Mouse (Mus musculus): ENCODE results near the gene Bad. TPM values are rescaled to one million over a fixed set of nuclear protein-coding genes. Genes with fewer than 3 reads are reported as not detected.

Bad gene
- polyA plus RNA-seq, 1 experiment from 2014 or later: 86.6 TPM

- H3K4me3 ChIP-seq (ENCODE audit: low read length): peak overlapping the region; percentile 73; the same call in 1 of the 2 replicates
- no peak for ATAC-seq (ENCODE audit: low FRiP score, low TSS enrichment)
- 59% methylated on average over 6 of the region's 6 CpGs for WGBS
- no peaks in the 10 kb centered on the region for H3K36me3 ChIP-seq (ENCODE audit: insufficient read depth, low read length)
- H3K27me3 ChIP-seq (ENCODE audit: insufficient read depth, low read length): peaks cover 46% of the 10 kb centered on the region
- H3K4me1 ChIP-seq (ENCODE audit: insufficient read depth, low read length): peaks cover 30% of the 10 kb centered on the region
- H3K27ac ChIP-seq (ENCODE audit: low read length): no peak overlapping the region
- H3K9me3 ChIP-seq (ENCODE audit: low read length): no peaks in the 10 kb centered on the region
- H3K4me2 ChIP-seq (replicated peaks; ENCODE audit: low read depth, low read length): peak overlapping the region; percentile 94; the same call in 1 of the 2 replicates
- H3K9ac ChIP-seq (replicated peaks; ENCODE audit: low read length): peak overlapping the region; percentile 37; the same call in 1 of the 2 replicates
Measured at GRCm38 (mm10) chr19:6922901-6923735, 18.5 kb upstream of the Bad start.

- H3K4me3 ChIP-seq (ENCODE audit: low read length): peak overlapping the region; percentile 31
- H3K27ac ChIP-seq (ENCODE audit: low read length): no peak overlapping the region
- peaks cover 57% of the 10 kb centered on the region for H3K27me3 ChIP-seq (ENCODE audit: insufficient read depth, low read length)
- H3K9ac ChIP-seq (replicated peaks; ENCODE audit: low read length): no peak overlapping the region; the same call in 1 of the 2 replicates
- peak overlapping the region; percentile 44 for H3K4me2 ChIP-seq (replicated peaks; ENCODE audit: low read depth, low read length)
- peaks cover 28% of the 10 kb centered on the region for H3K4me1 ChIP-seq (ENCODE audit: insufficient read depth, low read length)
- no peak for ATAC-seq (ENCODE audit: low FRiP score, low TSS enrichment)
- 3% methylated on average over 39 of the region's 39 CpGs for WGBS
- no peaks in the 10 kb centered on the region for H3K36me3 ChIP-seq (ENCODE audit: insufficient read depth, low read length)
- no peaks in the 10 kb centered on the region for H3K9me3 ChIP-seq (ENCODE audit: low read length)
Measured at GRCm38 (mm10) chr19:6924461-6925306, 17.0 kb upstream of the Bad start.

GRCm38 (mm10) chr19:6925307-6925573, 16.4 kb upstream of the Bad start, which contains the start of gene Catsperz:
Catsperz (minus strand) TSS chr19:6925380.
- no peaks in the 10 kb centered on the region for H3K36me3 ChIP-seq (ENCODE audit: insufficient read depth, low read length)
- H3K27ac ChIP-seq (ENCODE audit: low read length): no peak within 1 kb of the TSS
- 2% methylated on average over 9 of the region's 9 CpGs for WGBS
- peaks cover 61% of the 10 kb centered on the region for H3K27me3 ChIP-seq (ENCODE audit: insufficient read depth, low read length)
- H3K4me2 ChIP-seq (replicated peaks; ENCODE audit: low read depth, low read length): peak within 1 kb of the TSS; percentile 44
- peak within 1 kb of the TSS; percentile 31 for H3K4me3 ChIP-seq (ENCODE audit: low read length)
- no peaks in the 10 kb centered on the region for H3K9me3 ChIP-seq (ENCODE audit: low read length)
- H3K9ac ChIP-seq (replicated peaks; ENCODE audit: low read length): no peak within 1 kb of the TSS; the same call in 1 of the 2 replicates
- no peak for ATAC-seq (ENCODE audit: low FRiP score, low TSS enrichment)
- H3K4me1 ChIP-seq (ENCODE audit: insufficient read depth, low read length): peaks cover 23% of the 10 kb centered on the region

GRCm38 (mm10) chr19:6925611-6926329, 15.9 kb upstream of the Bad start:
- 10% methylated on average over 40 of the region's 40 CpGs for WGBS
- H3K27me3 ChIP-seq (ENCODE audit: insufficient read depth, low read length): peaks cover 65% of the 10 kb centered on the region
- ATAC-seq (ENCODE audit: low FRiP score, low TSS enrichment): no peak
- peaks cover 18% of the 10 kb centered on the region for H3K4me1 ChIP-seq (ENCODE audit: insufficient read depth, low read length)
- H3K4me2 ChIP-seq (replicated peaks; ENCODE audit: low read depth, low read length): peak overlapping the region; percentile 44; the same call in 1 of the 2 replicates
- H3K9me3 ChIP-seq (ENCODE audit: low read length): no peaks in the 10 kb centered on the region
- no peak overlapping the region for H3K9ac ChIP-seq (replicated peaks; ENCODE audit: low read length)
- H3K4me3 ChIP-seq (ENCODE audit: low read length): peak overlapping the region; percentile 31
- H3K36me3 ChIP-seq (ENCODE audit: insufficient read depth, low read length): no peaks in the 10 kb centered on the region
- no peak overlapping the region for H3K27ac ChIP-seq (ENCODE audit: low read length)

- Histone ChIP-seq H3K4me2 (replicated peaks; ENCODE audit: low read depth, low read length) (peak overlapping the region; percentile 40), H3K36me3 (ENCODE audit: insufficient read depth, low read length) (no peaks in the 10 kb centered on the region), H3K9ac (replicated peaks; ENCODE audit: low read length) (no peak overlapping the region), H3K27ac (ENCODE audit: low read length) (no peak overlapping the region), H3K4me1 (ENCODE audit: insufficient read depth, low read length) (peaks cover 19% of the 10 kb centered on the region), H3K27me3 (ENCODE audit: insufficient read depth, low read length) (peaks cover 74% of the 10 kb centered on the region), H3K9me3 (ENCODE audit: low read length) (no peaks in the 10 kb centered on the region), H3K4me3 (ENCODE audit: low read length) (peak overlapping the region; percentile 22)
- ATAC-seq (ENCODE audit: low FRiP score, low TSS enrichment): no peak
- 14% methylated on average over 26 of the region's 26 CpGs for WGBS
Measured at GRCm38 (mm10) chr19:6926559-6927255, 15.0 kb upstream of the Bad start.

- WGBS: 12% methylated on average over 9 of the region's 9 CpGs
- Histone ChIP-seq H3K9ac (replicated peaks; ENCODE audit: low read length) (no peak overlapping the region), H3K9me3 (ENCODE audit: low read length) (no peaks in the 10 kb centered on the region), H3K36me3 (ENCODE audit: insufficient read depth, low read length) (no peaks in the 10 kb centered on the region), H3K27me3 (ENCODE audit: insufficient read depth, low read length) (peaks cover 88% of the 10 kb centered on the region), H3K4me1 (ENCODE audit: insufficient read depth, low read length) (peaks cover 19% of the 10 kb centered on the region), H3K4me3 (ENCODE audit: low read length) (no peak overlapping the region), H3K4me2 (replicated peaks; ENCODE audit: low read depth, low read length) (no peak overlapping the region), H3K27ac (ENCODE audit: low read length) (no peak overlapping the region)
- ATAC-seq (ENCODE audit: low FRiP score, low TSS enrichment): no peak
Measured at GRCm38 (mm10) chr19:6928080-6928479, 13.6 kb upstream of the Bad start.

GRCm38 (mm10) chr19:6931002-6931401, 10.7 kb upstream of the Bad start:
- Histone ChIP-seq H3K4me3 (ENCODE audit: low read length) (no peak overlapping the region), H3K27me3 (ENCODE audit: insufficient read depth, low read length) (peaks cover 92% of the 10 kb centered on the region), H3K9ac (replicated peaks; ENCODE audit: low read length) (no peak overlapping the region), H3K36me3 (ENCODE audit: insufficient read depth, low read length) (no peaks in the 10 kb centered on the region), H3K4me2 (replicated peaks; ENCODE audit: low read depth, low read length) (no peak overlapping the region), H3K9me3 (ENCODE audit: low read length) (no peaks in the 10 kb centered on the region), H3K4me1 (ENCODE audit: insufficient read depth, low read length) (peaks cover 20% of the 10 kb centered on the region), H3K27ac (ENCODE audit: low read length) (no peak overlapping the region)
- no peak for ATAC-seq (ENCODE audit: low FRiP score, low TSS enrichment)
- WGBS: 0% methylated on average over 2 of the region's 2 CpGs

GRCm38 (mm10) chr19:6932018-6932417, 9.6 kb upstream of the Bad start:
- H3K4me3 ChIP-seq (ENCODE audit: low read length): no peak overlapping the region
- H3K27me3 ChIP-seq (ENCODE audit: insufficient read depth, low read length): peaks cover 86% of the 10 kb centered on the region
- ATAC-seq (ENCODE audit: low FRiP score, low TSS enrichment): no peak
- H3K27ac ChIP-seq (ENCODE audit: low read length): no peak overlapping the region
- no peak overlapping the region for H3K4me2 ChIP-seq (replicated peaks; ENCODE audit: low read depth, low read length)
- no peaks in the 10 kb centered on the region for H3K36me3 ChIP-seq (ENCODE audit: insufficient read depth, low read length)
- H3K9me3 ChIP-seq (ENCODE audit: low read length): no peaks in the 10 kb centered on the region
- WGBS: 35% methylated on average over 1 of the region's 1 CpGs
- H3K4me1 ChIP-seq (ENCODE audit: insufficient read depth, low read length): peaks cover 15% of the 10 kb centered on the region
- no peak overlapping the region for H3K9ac ChIP-seq (replicated peaks; ENCODE audit: low read length)

GRCm38 (mm10) chr19:6933102-6933435, 8.6 kb upstream of the Bad start:
- H3K4me3 ChIP-seq (ENCODE audit: low read length): no peak overlapping the region
- peak overlapping the region; percentile 93; the same call in 1 of the 2 replicates for H3K4me2 ChIP-seq (replicated peaks; ENCODE audit: low read depth, low read length)
- H3K36me3 ChIP-seq (ENCODE audit: insufficient read depth, low read length): no peaks in the 10 kb centered on the region
- 22% methylated on average over 4 of the region's 4 CpGs for WGBS
- peaks cover 75% of the 10 kb centered on the region for H3K27me3 ChIP-seq (ENCODE audit: insufficient read depth, low read length)
- no peak overlapping the region for H3K9ac ChIP-seq (replicated peaks; ENCODE audit: low read length)
- ATAC-seq (ENCODE audit: low FRiP score, low TSS enrichment): no peak
- no peak overlapping the region for H3K27ac ChIP-seq (ENCODE audit: low read length)
- H3K4me1 ChIP-seq (ENCODE audit: insufficient read depth, low read length): peaks cover 22% of the 10 kb centered on the region
- H3K9me3 ChIP-seq (ENCODE audit: low read length): no peaks in the 10 kb centered on the region

Measured in kidney, embryonic 16.5 days (tissue).